Mouse (Mus musculus) lung, postnatal 0 days (tissue): Measurements from ENCODE around the gene Kif1c.

Experiments used
- CTCF ChIP-seq: IDR thresholded peaks from 2 replicates; pipeline ENCODE4 v1.5.1; 2016; ENCODE audit warnings: antibody characterized with exemption, mild to moderate bottlenecking
- EP300 ChIP-seq: IDR thresholded peaks from 2 replicates; pipeline ENCODE4 v1.6.1; 2016; ENCODE audit warnings: antibody characterized with exemption, mild to moderate bottlenecking, control low read depth

- TF ChIP-seq CTCF (no peak), EP300 (no peak)
Observed at GRCm38 (mm10) chr11:70658942-70659341, 41.4 kb upstream of the Kif1c start.
